Mouse (Mus musculus): ENCODE data around the gene Nrsn2. TPM values are rescaled to one million over a fixed set of nuclear protein-coding genes. Genes with fewer than 3 reads are reported as not detected.

The Nrsn2 gene
- polyA plus RNA-seq, 2 experiments from 2014 or later = not detected

- ATAC-seq = no peak
Measured at GRCm38 (mm10) chr2:152339631-152340179, 36.7 kb downstream of the Nrsn2 start.

GRCm38 (mm10) chr2:152338319-152338718 lies 38.1 kb downstream of the Nrsn2 start:
- no peak for ATAC-seq

GRCm38 (mm10) chr2:152337591-152338212 lies 38.7 kb downstream of the Nrsn2 start:
- no peak for ATAC-seq

GRCm38 (mm10) chr2:152336856-152337255 lies 39.6 kb downstream of the Nrsn2 start:
- no peak for ATAC-seq

GRCm38 (mm10) chr2:152335289-152335820 lies 41.1 kb downstream of the Nrsn2 start:
- ATAC-seq = no peak

- ATAC-seq = no peak
Measured at GRCm38 (mm10) chr2:152333345-152334006, 43.0 kb downstream of the Nrsn2 start.

- peak; percentile 92 for ATAC-seq
Measured at GRCm38 (mm10) chr2:152332101-152332825, 44.2 kb downstream of the Nrsn2 start, which contains the start of gene Rbck1. Gene Rbck1, minus strand, starts transcription at chr2:152332653.

GRCm38 (mm10) chr2:152330858-152331423 lies 45.5 kb downstream of the Nrsn2 start:
- no peak for ATAC-seq

- no peak for ATAC-seq
Measured at GRCm38 (mm10) chr2:152327980-152328379, 48.5 kb downstream of the Nrsn2 start.

GRCm38 (mm10) chr2:152326654-152327053 lies 49.8 kb downstream of the Nrsn2 start:
- no peak for ATAC-seq

GRCm38 (mm10) chr2:152326157-152326556 lies 50.3 kb downstream of the Nrsn2 start:
- no peak for ATAC-seq

- ATAC-seq = no peak
Measured at GRCm38 (mm10) chr2:152324842-152325241, 51.6 kb downstream of the Nrsn2 start.

- no peak for ATAC-seq
Measured at GRCm38 (mm10) chr2:152323971-152324370, 52.5 kb downstream of the Nrsn2 start.

- ATAC-seq = no peak
Measured at GRCm38 (mm10) chr2:152322198-152322597, 54.2 kb downstream of the Nrsn2 start.

- no peak for ATAC-seq
Measured at GRCm38 (mm10) chr2:152321558-152321957, 54.9 kb downstream of the Nrsn2 start.

Other genes with a start within 250 kb of the Nrsn2 start
- gene Tcf15, start 233.1 kb downstream of the Nrsn2 start, polyA plus RNA-seq (2017; shearing (Covaris generic)) = not detected
- gene Csnk2a1, start 149.8 kb downstream of the Nrsn2 start, polyA plus RNA-seq (2017; shearing (Covaris generic)) = 10 to 100 TPM; 68.0 to 91.6 TPM
- gene Tbc1d20, start 82.8 kb downstream of the Nrsn2 start, polyA plus RNA-seq (2017; shearing (Covaris generic)) = 10 to 100 TPM; 14.9 to 18.3 TPM
- 10 to 100 TPM; 65.1 to 86.1 TPM for gene Rbck1, start 44.0 kb downstream of the Nrsn2 start, polyA plus RNA-seq (2017; shearing (Covaris generic))
- gene Trib3, start 32.6 kb downstream of the Nrsn2 start, polyA plus RNA-seq (2017; shearing (Covaris generic)) = 1 to 10 TPM; 3.4 to 5.1 TPM
- gene Sox12, start 21.4 kb upstream of the Nrsn2 start, polyA plus RNA-seq (2017; shearing (Covaris generic)) = under 1 TPM; 0.30 to 0.33 TPM
- gene Zcchc3, start 38.4 kb upstream of the Nrsn2 start, polyA plus RNA-seq (2017; shearing (Covaris generic)) = under 1 TPM; 0.70 to 0.74 TPM
- not detected for gene 6820408C15Rik, start 38.9 kb upstream of the Nrsn2 start, polyA plus RNA-seq (2017; shearing (Covaris generic))
- not detected for gene Defb23, start 88.0 kb upstream of the Nrsn2 start, polyA plus RNA-seq (2017; shearing (Covaris generic))
- not detected for gene Defb20, start 100.4 kb upstream of the Nrsn2 start, polyA plus RNA-seq (2017; shearing (Covaris generic))
- not detected for gene Defb22, start 113.5 kb upstream of the Nrsn2 start, polyA plus RNA-seq (2017; shearing (Covaris generic))
- gene Defb26, start 135.1 kb upstream of the Nrsn2 start, polyA plus RNA-seq (2017; shearing (Covaris generic)) = not detected
- gene Defb28, start 141.6 kb upstream of the Nrsn2 start, polyA plus RNA-seq (2017; shearing (Covaris generic)) = not detected
- not detected for gene Defb29, start 163.5 kb upstream of the Nrsn2 start, polyA plus RNA-seq (2017; shearing (Covaris generic))
- gene Gm17416, start 192.7 kb upstream of the Nrsn2 start, polyA plus RNA-seq (2017; shearing (Covaris generic)) = not detected
- not detected for gene Defb21, start 196.1 kb upstream of the Nrsn2 start, polyA plus RNA-seq (2017; shearing (Covaris generic))
- not detected for gene Defb19, start 203.7 kb upstream of the Nrsn2 start, polyA plus RNA-seq (2017; shearing (Covaris generic))
- gene Defb45, start 222.8 kb upstream of the Nrsn2 start, polyA plus RNA-seq (2017; shearing (Covaris generic)) = not detected
- not detected for gene Defb36, start 227.7 kb upstream of the Nrsn2 start, polyA plus RNA-seq (2017; shearing (Covaris generic))
- not detected for gene Defb25, start 246.4 kb upstream of the Nrsn2 start, polyA plus RNA-seq (2017; shearing (Covaris generic))

All from activated CD4-positive, CD25-positive, alpha-beta regulatory T cell, adult 4 months (primary cell).